Mouse (Mus musculus) layer of hippocampus, postnatal 10 days (tissue): Measurements from ENCODE around the gene Hid1. TPM values are rescaled to one million over a fixed set of nuclear protein-coding genes. Genes with fewer than 3 reads are reported as not detected.
A peak's percentile ranks its signal among the peaks of the same experiment; 100 is the strongest.

Experiments
- DNase-seq, 2 experiments: peaks; one replicate each; pipeline ENCODE4 v3.0.0; 2021; ENCODE audit warnings: low spot score in 2 of 2
- total RNA-seq, 2 experiments: library from RNA; stranded (reverse); gene quantifications; 2 replicates each; pipeline ENCODE4 v1.2.3; 2021

Gene Hid1
- total RNA-seq, 2 experiments from 2014 or later: 78.0 to 79.3 TPM

- DNase-seq: no peak
Measured at GRCm38 (mm10) chr11:115376722-115377121, 9.2 kb upstream of the Hid1 start.

GRCm38 (mm10) chr11:115374695-115375425, 7.3 kb upstream of the Hid1 start:
- DNase-seq: peak; percentile 44 to 55

GRCm38 (mm10) chr11:115373805-115374694, 6.5 kb upstream of the Hid1 start:
- peak; percentile 77 to 80 for DNase-seq

GRCm38 (mm10) chr11:115372737-115373136, 5.2 kb upstream of the Hid1 start:
- no peak for DNase-seq

- DNase-seq: no peak
Measured at GRCm38 (mm10) chr11:115372015-115372414, 4.5 kb upstream of the Hid1 start.

GRCm38 (mm10) chr11:115371354-115371753, 3.8 kb upstream of the Hid1 start:
- DNase-seq: no peak

- no peak for DNase-seq
Measured at GRCm38 (mm10) chr11:115370368-115370767, 2.8 kb upstream of the Hid1 start.

- DNase-seq: peak; percentile 60 to 67
Measured at GRCm38 (mm10) chr11:115366706-115367394, 706 bp downstream of the Hid1 start.

- DNase-seq: no peak
Measured at GRCm38 (mm10) chr11:115366039-115366705, 1.4 kb downstream of the Hid1 start.

GRCm38 (mm10) chr11:115364136-115364535, 3.4 kb downstream of the Hid1 start:
- DNase-seq: no peak

- DNase-seq: no peak
Measured at GRCm38 (mm10) chr11:115359726-115360125, 7.8 kb downstream of the Hid1 start.

GRCm38 (mm10) chr11:115359293-115359692, 8.3 kb downstream of the Hid1 start:
- peak in 1 of 2 experiments; percentile 23 for DNase-seq

GRCm38 (mm10) chr11:115358468-115358867, 9.1 kb downstream of the Hid1 start:
- peak; percentile 73 to 79 for DNase-seq

- DNase-seq: peak; percentile 72 to 82
Measured at GRCm38 (mm10) chr11:115354183-115354582, 13.4 kb downstream of the Hid1 start.

GRCm38 (mm10) chr11:115353375-115353774, 14.2 kb downstream of the Hid1 start:
- no peak for DNase-seq

GRCm38 (mm10) chr11:115349976-115350375, 17.6 kb downstream of the Hid1 start:
- no peak for DNase-seq

GRCm38 (mm10) chr11:115348681-115349248, 18.8 kb downstream of the Hid1 start:
- DNase-seq: no peak

GRCm38 (mm10) chr11:115345515-115345914, 22.0 kb downstream of the Hid1 start:
- no peak for DNase-seq

GRCm38 (mm10) chr11:115344967-115345366, 22.6 kb downstream of the Hid1 start:
- DNase-seq: no peak

- DNase-seq: no peak
Measured at GRCm38 (mm10) chr11:115341866-115342265, 25.7 kb downstream of the Hid1 start.

GRCm38 (mm10) chr11:115341246-115341645, 26.3 kb downstream of the Hid1 start:
- no peak for DNase-seq
